Mouse (Mus musculus): Measurements from ENCODE around the gene Tmem50b.

Gene Tmem50b

DNA sequence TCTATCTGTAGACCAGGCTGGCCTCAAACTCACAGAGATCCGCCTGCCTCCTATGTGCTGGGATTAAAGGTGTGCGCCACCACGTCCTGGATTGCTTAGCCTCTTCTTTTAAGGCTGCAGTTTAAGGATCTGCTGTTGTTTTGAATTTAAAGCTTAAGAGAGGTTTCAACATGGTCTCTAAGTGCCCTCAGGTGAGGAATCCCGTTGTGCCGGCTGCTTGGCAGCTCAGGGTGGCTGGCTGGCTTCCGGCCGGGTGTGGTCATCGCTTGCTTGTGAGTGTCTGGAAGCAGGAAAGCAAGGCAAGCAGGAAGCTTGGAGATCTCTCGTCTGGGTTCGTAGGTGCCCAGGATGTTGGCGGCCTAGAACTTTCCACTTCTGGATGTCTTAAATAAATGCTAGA, 23.4 kb upstream of the Tmem50b start:
- CTCF ChIA-PET, result interaction anchor here (0.6 to 1.4 kb wide), 5 partner anchors 10 to 315 kb away, joined by 3 to 4 read pairs (median 4); no protein-coding TSS in a partner anchor
- POLR2A ChIA-PET, result interaction anchor here (0.6 to 2.9 kb wide), 39 partner anchors 8 to 227 kb away, joined by 3 to 36 read pairs (median 5); partner anchors contain the start of genes Son (in 4 of the 4), Donson (in 3 of the 4), Gart (in 3 of the 4) and Tmem50b (in 2 of the 4)

DNA sequence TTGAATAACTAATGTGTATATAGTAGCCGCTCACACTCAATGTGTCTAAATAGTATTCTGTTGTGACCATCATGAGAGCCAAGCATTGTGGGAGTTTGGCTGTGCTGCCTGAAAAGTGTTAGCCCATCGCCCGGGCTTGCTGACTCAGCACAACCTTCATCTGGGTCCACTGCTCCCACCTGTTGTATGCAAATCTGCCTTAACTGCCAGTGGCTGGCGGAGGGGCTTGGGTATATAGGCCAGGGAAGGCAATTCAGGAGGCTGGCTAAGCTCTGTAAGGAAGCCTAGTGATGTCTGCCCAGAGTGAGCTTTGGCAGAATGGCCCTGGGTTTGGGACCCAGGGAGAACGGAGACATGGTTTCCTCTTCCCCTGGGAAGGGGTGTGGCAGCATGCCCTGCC, 22.6 kb upstream of the Tmem50b start:
- POLR2A ChIA-PET, result interaction anchor here (0.6 to 2.9 kb wide), 26 partner anchors 8 to 226 kb away, joined by 3 to 36 read pairs (median 6); partner anchors contain the start of genes Gart (in 3 of the 4), Son (in 3 of the 4), Donson (in 2 of the 4) and Tmem50b (in 2 of the 4)

DNA sequence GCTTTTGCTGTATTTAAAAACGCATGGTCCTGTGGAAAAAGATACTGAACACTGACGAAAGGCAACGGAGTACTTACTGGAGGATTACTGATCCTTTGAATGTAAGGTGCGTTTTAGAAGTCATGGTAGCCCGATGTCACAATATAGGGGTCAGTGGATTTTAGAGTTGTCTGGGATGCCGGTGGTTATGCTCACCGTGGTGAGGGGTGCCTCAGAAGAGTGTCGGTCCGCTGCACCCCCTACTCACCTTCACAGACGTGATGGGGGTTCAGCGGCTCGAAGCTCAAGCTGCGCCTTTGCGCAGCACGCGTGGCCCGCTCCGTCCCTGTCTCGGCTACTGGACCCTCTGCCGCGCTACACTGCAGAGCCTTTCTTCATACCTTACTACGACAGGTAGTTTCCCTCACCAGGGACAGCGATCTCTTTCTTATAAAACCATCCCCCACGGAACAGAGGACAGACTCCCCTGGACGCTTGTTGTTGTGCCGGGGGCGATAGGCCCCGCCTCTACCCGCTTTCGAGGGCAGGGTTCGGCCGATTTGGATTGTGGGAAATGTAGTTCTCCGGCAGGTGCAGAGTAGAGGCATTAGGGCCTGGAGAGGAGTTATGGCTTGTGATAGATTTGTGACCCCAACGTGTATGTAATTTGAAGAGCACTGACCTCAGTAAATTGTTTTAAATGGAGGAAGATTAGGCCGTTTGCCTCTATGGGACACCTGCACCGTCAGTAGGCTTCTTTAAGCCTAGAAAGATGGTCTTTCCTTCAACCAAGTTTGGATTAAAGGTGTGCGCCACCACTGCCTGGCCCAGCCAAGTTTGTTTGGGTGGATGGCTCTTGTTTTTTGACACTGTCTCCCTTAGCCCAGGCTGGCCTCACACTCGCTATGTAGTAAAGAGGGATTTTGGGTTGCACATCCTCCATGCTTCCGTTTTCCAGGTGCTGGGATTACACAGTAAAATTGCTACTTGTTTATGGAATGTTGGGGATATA, 21.2 kb upstream of the Tmem50b start, which contains the start of gene Dnajc28:
TSS of gene Dnajc28 (minus strand) at position 516 of the 991 bp plus-strand sequence.
- ChIA-PET POLR2A (interaction anchor here in 2 of 4 experiments (0.7 to 3.4 kb wide), 10 partner anchors 11 to 71 kb away, joined by 3 to 18 read pairs (median 3); partner anchors contain the start of genes Gart (in 2 of the 2) and Son (in 2 of the 2)), CTCF (interaction anchor here in 2 of 4 experiments (0.6 kb wide), 4 partner anchors 18 to 267 kb away, joined by 3 to 10 read pairs (median 6); no protein-coding TSS in a partner anchor)

More for the DNA sequence above, 22.6 kb upstream of the Tmem50b start:
- CTCF ChIA-PET, result interaction anchor here in 3 of 4 experiments (0.6 to 1.4 kb wide), 3 partner anchors 11 to 699 kb away, joined by 4 read pairs; no protein-coding TSS in a partner anchor

DNA sequence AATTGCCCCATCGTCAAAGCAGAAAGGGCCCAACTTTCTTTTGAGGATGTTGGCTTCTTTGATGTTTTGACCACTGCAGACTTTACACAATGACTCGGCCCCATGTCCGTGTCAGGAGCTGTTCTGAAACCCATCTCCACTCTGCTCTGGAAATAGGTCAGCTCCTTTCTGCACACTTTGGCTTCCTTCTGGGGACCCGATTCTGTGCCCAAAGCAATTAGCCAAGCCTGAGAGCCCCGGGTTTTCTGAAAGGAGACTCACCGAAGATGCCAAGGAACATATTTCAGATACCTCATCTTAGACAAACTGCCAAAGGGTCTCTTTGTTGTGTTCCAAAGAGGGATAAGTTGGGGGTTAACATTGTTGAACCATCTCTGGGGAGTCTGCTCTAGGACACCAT, 17.0 kb upstream of the Tmem50b start:
- ChIA-PET CTCF (no interaction called here), POLR2A (interaction anchor here in 1 of 4 experiments (0.8 to 1.2 kb wide), 3 partner anchors 10 to 119 kb away, joined by 3 to 6 read pairs (median 4); partner anchors contain the start of genes Gart and Son)

DNA sequence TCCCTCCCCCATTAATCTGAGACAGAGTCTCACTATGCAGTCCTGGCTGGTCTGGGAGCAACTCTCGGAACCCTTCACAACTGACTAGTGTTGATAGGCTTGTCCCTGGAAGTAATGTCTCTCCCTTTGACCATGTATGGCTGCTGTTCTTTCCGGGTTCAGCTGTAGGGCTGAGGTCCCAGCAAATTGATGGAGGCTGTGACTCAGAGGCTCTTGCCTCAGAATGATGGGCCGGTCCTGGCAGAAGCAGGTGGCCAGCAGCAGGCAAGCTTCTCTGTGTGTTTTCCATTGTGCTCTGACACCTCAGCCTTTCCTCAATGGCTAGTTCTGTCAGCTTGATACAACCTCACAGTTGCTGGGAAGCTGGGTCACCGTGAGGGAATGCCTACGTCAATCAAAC, 14.9 kb upstream of the Tmem50b start:
- CTCF ChIA-PET, result no interaction called here

DNA sequence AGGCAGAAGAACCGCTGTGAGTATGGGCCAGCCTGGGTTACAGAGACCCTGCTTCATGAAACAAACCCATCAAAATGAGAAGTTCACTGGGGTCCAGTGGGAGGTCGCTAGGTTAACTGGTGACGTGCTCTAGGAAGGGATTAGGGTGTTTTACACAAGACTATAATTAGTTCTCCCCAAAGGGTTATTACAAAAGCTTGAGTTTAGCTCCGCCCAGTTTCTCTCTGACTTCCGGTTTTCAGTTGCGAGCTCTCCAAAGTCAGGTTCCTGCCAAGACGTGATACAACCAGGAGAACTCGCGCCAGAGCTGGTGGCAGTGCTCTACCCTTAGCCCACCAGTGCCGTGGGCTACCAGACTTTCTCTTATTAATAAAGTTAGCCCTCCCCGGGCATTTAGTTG, 13.6 kb upstream of the Tmem50b start:
- POLR2A ChIA-PET, result interaction anchor here in 3 of 4 experiments (0.7 to 2.6 kb wide), 14 partner anchors 9 to 84 kb away, joined by 3 to 12 read pairs (median 4); partner anchors contain the start of genes Son (in 3 of the 3), Gart (in 2 of the 3) and Tmem50b (in 2 of the 3)
- CTCF ChIA-PET, result interaction anchor here in 3 of 4 experiments (0.5 to 1.3 kb wide), 3 partner anchors 8 to 147 kb away, joined by 3 to 5 read pairs (median 5); no protein-coding TSS in a partner anchor

More for the DNA sequence above, 14.9 kb upstream of the Tmem50b start:
- POLR2A ChIA-PET, result interaction anchor here in 2 of 4 experiments (0.9 to 2.6 kb wide), 6 partner anchors 14 to 86 kb away, joined by 3 to 11 read pairs (median 6); partner anchors contain the start of genes Gart (in 1 of the 2), Son (in 1 of the 2) and Tmem50b (in 1 of the 2)

DNA sequence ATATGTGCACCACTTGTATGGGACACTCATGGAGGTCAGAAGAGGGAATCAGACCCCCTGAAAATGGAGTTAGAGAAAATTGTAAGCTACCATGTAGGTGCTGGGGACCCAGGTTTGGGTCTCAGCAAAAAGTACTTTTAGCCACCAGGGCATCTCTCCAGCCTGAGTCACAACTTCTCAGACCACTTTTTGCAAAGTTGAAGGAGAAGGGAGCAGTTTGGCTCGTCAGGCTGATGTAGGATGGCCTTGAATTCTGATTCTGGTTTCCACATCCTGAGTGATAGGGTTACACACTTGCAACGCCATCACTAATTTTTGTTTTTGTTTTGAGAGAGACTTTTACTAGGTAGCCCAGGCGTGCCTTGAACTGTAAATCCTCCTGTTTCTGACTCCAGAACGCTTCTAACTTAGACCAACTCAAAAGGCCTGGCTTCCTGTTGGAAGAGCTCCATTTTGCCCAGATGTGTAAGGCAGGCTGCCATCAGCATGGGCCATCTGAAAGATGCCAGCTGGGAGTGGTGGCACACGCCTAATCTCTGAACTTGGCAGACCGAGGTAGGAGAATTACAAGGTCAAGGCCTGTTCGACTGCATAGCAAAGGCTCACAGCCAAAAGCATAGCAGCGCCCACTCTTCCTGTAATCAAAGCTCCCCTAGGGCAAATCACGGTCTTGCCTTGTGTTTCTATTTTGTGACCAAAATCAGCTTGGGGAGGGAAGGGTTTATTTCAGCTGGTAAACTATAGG, 12.1 kb upstream of the Tmem50b start:
- ChIA-PET CTCF (interaction anchor here in 1 of 4 experiments (0.6 to 1.1 kb wide), 2 partner anchors 19 to 97 kb away, joined by 3 read pairs; no protein-coding TSS in a partner anchor), POLR2A (interaction anchor here in 3 of 4 experiments (0.7 to 2.1 kb wide), 10 partner anchors 11 to 629 kb away, joined by 3 to 10 read pairs (median 3); partner anchors contain the start of genes Gart (in 1 of the 3), Ifnar1 (in 1 of the 3) and Son (in 1 of the 3))

DNA sequence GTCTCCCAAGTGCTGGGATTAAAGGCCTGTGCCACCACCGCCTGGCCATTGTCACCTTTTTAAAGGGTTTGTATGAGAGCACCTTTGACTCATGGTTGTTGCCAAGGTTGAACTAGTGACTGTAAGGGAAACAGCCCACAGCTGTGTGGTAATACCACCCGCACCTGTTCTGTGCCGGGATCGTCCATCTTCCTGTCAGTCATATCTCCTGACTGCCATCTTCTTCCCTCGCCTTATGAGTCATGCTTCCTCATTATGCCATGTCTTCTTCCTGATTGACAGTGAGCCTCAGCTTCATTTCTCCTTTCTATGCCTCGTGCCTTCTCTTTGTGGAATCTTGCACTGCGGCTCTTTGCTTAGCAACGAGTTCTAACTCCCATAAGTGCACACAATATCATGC, 9.4 kb upstream of the Tmem50b start:
- ChIA-PET CTCF (no interaction called here), POLR2A (interaction anchor here in 2 of 4 experiments (0.7 to 0.8 kb wide), 2 partner anchors 41 to 110 kb away, joined by 3 read pairs; no protein-coding TSS in a partner anchor)

DNA sequence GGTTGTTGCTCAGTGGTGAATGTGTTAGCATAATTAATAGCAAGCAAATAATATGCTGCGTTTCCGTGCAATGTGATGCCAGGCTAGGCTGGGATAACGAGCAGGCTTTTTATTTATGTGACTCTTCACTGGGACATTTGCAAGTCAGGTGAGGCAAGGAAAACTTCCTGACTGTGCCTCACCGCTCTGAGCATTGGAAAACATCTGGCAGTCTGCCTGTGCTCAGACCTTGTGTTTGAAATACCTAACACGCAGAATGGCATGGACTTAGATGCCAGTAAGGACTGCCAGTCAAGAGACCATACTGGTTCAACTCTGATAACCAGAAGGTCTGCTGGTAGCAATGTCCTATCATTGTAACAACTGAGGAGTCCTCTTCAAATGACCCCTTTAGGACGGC, 7.6 kb upstream of the Tmem50b start:
- ChIA-PET CTCF (no interaction called here), POLR2A (interaction anchor here in 1 of 4 experiments (0.8 to 2.1 kb wide), 3 partner anchors 7 to 12 kb away, joined by 3 to 5 read pairs (median 3); partner anchors contain the start of gene Tmem50b)

DNA sequence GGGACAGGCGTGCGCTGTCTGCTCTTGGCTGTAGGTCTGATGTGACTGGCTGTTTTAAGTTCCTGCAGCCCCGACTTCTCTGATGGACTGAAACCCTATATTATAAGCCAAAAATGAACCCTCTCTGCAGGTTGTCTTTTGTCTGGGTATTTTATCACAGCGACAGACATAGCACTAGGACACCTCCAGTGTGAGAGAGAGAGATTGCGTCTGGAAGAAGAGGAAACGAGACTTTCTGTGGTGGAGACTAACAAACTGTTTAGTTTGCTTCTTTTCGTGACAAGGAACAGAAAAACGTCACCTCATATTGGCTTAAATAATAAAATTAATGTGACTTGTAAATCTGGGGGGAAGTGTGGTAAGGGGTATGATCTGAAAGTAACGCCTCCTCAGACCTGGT, 4.1 kb upstream of the Tmem50b start:
- POLR2A ChIA-PET, result interaction anchor here in 1 of 4 experiments (0.5 kb wide), 1 partner anchor 43 kb away, joined by 4 read pairs; no protein-coding TSS in a partner anchor

DNA sequence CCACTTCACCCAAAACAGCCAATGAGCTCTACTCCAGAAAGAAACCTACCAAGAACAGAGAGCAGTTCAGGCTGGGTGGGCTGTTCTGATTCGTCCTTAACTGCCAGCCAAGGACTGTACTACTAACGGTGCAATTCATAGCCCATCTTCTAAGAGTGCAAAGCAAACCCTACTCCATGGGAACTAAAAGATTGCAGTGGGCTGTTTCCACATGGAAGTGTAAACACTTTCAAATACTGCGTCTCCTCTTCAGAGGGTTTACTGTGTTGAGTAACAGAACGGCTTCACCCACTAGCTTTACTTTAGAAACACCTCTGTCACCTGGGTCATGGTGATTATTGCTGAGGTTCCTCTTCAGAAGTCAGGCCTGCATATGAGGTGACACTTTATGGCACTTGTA, 3.5 kb upstream of the Tmem50b start:
- ChIA-PET CTCF (interaction anchor here in 2 of 4 experiments (0.5 to 0.6 kb wide), 2 partner anchors 18 to 169 kb away, joined by 3 read pairs; partner anchors contain the start of gene Dnajc28 (in 1 of the 2)), POLR2A (interaction anchor here in 1 of 4 experiments (0.5 to 1.0 kb wide), 2 partner anchors 44 to 46 kb away, joined by 3 to 4 read pairs; partner anchors contain the start of gene Son)

More for the DNA sequence above, 4.1 kb upstream of the Tmem50b start:
- CTCF ChIA-PET, result no interaction called here

DNA sequence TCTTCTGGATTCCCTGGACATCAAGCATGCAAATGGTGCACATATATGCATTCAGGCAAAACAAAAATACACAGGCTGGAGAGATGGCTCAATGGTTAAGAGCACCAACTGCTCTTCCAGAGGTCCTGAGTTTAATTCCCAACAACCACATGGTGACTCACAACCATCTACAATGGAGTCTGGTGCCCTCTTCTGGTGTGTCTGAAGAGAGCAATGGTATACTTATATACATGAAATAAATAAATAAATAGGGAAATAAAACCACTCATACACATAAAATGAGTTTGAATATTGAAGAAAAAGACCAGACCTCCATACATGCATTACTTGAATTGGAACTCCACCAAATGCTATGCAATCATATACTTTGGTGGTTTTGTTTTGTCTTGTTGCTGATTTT, 1.6 kb upstream of the Tmem50b start:
- ChIA-PET POLR2A (interaction anchor here in 1 of 4 experiments (1.6 kb wide), 1 partner anchor 48 kb away, joined by 13 read pairs; the partner anchor contains the start of genes Gart and Son), CTCF (no interaction called here)

DNA sequence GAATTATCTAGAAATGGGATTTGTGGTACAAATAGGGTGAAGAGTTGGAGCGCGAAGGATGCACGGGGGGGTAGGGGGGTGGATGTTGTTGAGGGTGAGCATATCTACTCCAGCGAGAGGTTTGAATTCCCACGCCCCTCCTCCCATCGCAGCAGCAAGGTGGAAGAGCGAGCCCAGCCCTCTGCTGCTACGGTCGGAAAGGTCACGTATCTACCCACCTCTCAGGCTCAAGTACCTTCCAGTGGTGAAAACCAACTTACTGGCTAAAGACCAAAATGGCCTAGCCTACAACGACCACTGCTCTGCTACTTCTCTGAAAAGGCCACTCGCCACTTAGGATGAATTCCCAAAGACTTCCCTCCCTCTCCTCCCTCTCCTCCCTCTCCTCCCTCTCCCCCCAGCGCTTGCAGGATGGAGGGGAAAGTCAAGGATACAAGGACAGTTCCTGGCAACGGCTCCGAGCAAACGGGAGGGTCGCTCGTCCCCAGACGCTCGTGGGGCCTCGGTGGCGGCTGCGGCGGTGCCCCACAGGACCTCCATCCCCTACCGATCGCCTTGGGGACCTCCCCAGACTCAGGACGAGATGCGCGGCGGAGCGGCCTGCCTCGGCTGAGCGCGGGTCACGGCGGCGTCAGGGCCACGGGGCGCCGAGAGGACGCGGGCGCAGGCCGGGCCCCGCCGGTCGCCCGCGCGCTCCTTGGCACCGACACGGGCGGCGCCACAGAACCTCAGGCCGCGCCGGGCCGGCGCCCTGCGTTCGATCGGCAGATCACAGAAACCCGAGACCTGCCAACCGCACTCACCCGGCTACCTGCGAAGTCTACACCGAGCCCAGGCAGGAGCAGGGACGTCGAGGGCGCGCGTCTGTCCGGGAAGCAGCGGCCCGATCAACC, 575 bp downstream of the Tmem50b start:
- CTCF ChIA-PET, result interaction anchor here in 1 of 4 experiments (1.0 kb wide), 1 partner anchor 15 kb away, joined by 4 read pairs; no protein-coding TSS in a partner anchor
- POLR2A ChIA-PET, result interaction anchor here in 3 of 4 experiments (0.9 to 1.6 kb wide), 15 partner anchors 14 to 112 kb away, joined by 3 to 16 read pairs (median 4); partner anchors contain the start of genes Son (in 2 of the 3), Gart (in 1 of the 3) and Ifnar1 (in 1 of the 3)

DNA sequence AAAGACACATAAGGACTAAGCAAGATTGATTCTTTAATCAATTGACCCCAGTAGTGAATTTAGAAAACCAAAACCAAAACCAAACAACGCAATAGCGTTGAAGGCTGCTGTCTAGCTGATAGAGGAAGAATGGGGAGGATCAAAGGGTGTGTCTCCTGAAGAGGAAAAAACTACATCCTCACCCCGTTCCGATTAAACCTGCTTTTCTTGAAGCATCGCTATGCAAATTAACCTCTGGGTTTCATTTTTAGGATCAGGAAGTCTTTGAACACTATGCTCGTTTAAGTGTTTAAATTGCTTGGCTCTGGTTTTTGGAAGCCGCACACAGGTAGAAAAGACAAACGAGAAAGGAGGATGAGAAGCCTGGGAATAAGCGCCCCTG, 1.2 kb downstream of the Tmem50b start:
- POLR2A ChIA-PET, result interaction anchor here in 2 of 4 experiments (1.0 to 1.4 kb wide), 3 partner anchors 8 to 52 kb away, joined by 3 to 4 read pairs (median 3); partner anchors contain the start of gene Son (in 1 of the 2)
- CTCF ChIA-PET, result no interaction called here

DNA sequence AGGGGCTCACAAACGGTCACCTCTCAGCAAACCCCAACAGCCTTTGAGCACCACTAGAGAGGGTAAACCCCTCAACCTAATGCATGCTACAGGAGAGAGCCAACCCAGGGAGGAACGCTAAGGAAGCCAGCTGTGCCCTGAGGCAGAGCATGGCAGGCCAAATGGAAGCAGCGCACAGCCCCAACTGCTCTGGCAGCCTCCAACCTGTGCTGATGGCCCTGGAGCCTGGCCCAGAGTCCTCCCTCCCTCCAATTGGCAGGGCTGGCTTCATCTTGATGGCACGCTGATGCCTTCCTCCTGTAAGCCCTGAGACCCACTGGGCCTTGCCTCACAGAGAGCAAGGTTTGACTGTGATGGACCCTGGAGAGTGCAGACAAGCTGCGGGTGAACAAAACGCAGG, 2.5 kb downstream of the Tmem50b start:
- ChIA-PET CTCF (interaction anchor here in 1 of 4 experiments (0.5 kb wide), 1 partner anchor 13 kb away, joined by 3 read pairs; no protein-coding TSS in a partner anchor), POLR2A (interaction anchor here in 1 of 4 experiments (1.1 to 1.4 kb wide), 3 partner anchors 10 to 98 kb away, joined by 3 to 4 read pairs (median 3); partner anchors contain the start of genes Gart and Son)

DNA sequence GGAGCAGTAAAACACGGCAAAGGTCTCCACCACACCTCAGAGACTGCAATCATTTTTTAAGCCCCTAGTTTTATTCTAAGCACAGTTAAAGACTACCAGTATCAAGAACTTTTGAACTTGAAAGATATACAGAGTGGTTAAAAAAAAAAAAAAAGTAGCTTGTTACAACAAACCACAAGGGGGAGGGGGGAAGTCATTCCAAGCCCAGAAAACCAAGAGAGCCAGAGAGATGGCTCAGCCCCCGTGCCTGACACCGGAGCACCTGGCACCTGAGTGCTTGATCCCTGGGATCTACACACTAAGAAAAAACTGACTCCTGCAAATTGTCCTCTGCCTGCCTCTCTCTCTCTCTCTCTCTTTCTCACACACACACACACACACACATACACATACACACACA, 4.3 kb downstream of the Tmem50b start:
- POLR2A ChIA-PET, result interaction anchor here in 2 of 4 experiments (0.5 to 0.7 kb wide), 6 partner anchors 17 to 564 kb away, joined by 3 to 4 read pairs (median 3); partner anchors contain the start of gene Ifnar1 (in 1 of the 2)
- CTCF ChIA-PET, result interaction anchor here in 3 of 4 experiments (0.6 to 1.5 kb wide), 7 partner anchors 11 to 615 kb away, joined by 3 to 8 read pairs (median 4); no protein-coding TSS in a partner anchor
